13 mouse cellular contexts compared by ENCODE assay signal in the genomic region with DNA sequence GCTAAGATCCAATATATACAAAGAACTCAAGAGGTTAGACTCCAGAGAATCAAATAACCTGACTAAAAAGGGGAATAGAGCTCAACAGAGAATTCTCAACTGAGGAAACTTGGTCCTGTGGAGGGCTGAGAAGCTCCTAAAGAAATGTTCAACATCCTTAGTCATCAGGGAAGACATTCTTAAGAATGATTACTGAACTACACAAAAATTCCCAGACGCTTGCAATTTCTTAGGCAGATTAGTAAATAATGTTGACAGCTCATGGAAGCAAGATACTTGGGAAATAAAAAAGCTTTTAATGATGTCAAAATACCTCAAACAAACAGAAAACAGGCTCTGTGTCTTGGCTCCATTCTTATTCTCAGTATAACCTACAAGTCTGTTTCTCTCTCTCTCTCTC.
"Had no signal": no experiment of that assay in that cellular context is flagged by ENCODE, and none has a peak within 500 bp of the region (broad histone marks: within the 10 kb centered on the region; RNA-seq: fewer than 3 reads in every experiment).

No protein-coding gene starts in this region.

- H3K27me3 ChIP-seq: midbrain, embryonic 12.5 days; neural tube, embryonic 12.5 days had no signal

- H3K4me3 ChIP-seq: midbrain, embryonic 10.5 days; midbrain, embryonic 12.5 days; neural tube, embryonic 12.5 days had no signal

- H3K9me3 ChIP-seq: midbrain, embryonic 10.5 days; midbrain, embryonic 12.5 days; neural tube, embryonic 12.5 days had no signal

- ATAC-seq: midbrain, embryonic 16.5 days had no signal

- H3K27ac ChIP-seq: midbrain, embryonic 10.5 days; midbrain, embryonic 12.5 days; neural tube, embryonic 12.5 days had no signal

- H3K4me1 ChIP-seq: midbrain, embryonic 12.5 days; neural tube, embryonic 12.5 days had no signal

- DNase-seq: lung, adult 18-20 months; lung, embryonic 14.5 days; lung, postnatal 10 days; lung, postnatal 4 days; midbrain, embryonic 14.5 days; right cerebral cortex, postnatal 14 days; thymus, adult 18-20 months; thymus, postnatal 14 days; thymus, postnatal 36 days had no signal

- H3K36me3 ChIP-seq: midbrain, embryonic 10.5 days; midbrain, embryonic 12.5 days; neural tube, embryonic 12.5 days had no signal

- H3K4me2 ChIP-seq: lung, embryonic 14.5 days; midbrain, embryonic 12.5 days; neural tube, embryonic 12.5 days had no signal

- H3K9ac ChIP-seq: lung, embryonic 14.5 days; midbrain, embryonic 12.5 days; neural tube, embryonic 12.5 days had no signal
